Mouse (Mus musculus): ENCODE data around the gene Klhl8. TPM values are rescaled to one million over a fixed set of nuclear protein-coding genes. Genes with fewer than 3 reads are reported as not detected.

The Klhl8 gene
- polyA plus RNA-seq, 1 experiment = 4.9 TPM

DNA sequence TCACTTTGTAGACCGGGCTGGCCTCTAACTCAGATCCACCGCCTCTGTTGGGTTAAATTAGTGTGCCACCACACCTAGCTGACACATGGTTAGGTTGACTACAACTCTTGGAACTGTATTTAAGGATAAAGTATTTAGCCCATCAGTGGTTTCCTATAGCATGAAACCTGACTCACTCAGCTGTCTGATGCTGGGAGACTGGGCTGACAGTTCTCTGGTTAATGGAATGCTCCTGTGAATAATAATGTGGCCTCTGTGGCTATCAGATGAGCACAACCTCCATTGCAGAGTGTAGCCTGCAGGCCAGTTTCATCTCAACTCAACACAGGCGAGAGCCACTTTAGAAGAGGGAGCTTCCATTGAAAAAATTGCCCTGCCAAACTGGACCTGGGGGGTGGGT is 94.3 kb downstream of the Klhl8 start:
- TF ChIP-seq POLR2A (IDR thresholded peaks at IDR 0.05; ENCODE audit: low read depth, low read length) (no peak), CTCF (IDR thresholded peaks at IDR 0.05; ENCODE audit: borderline replicate concordance, insufficient read depth, low read length) (no peak)
- no peak overlapping the region for H3K4me3 ChIP-seq (ENCODE audit: insufficient read depth, low read length)
- peaks cover 4% of the 10 kb centered on the region; the same call in 1 of the 2 replicates for H3K4me1 ChIP-seq (ENCODE audit: control insufficient read depth, insufficient read depth, low read length)
- H3K27ac ChIP-seq (ENCODE audit: insufficient read depth, low read length) = no peak overlapping the region

- Histone ChIP-seq H3K27ac (ENCODE audit: insufficient read depth, low read length) (no peak overlapping the region), H3K4me3 (ENCODE audit: insufficient read depth, low read length) (no peak overlapping the region), H3K4me1 (ENCODE audit: control insufficient read depth, insufficient read depth, low read length) (no peaks in the 10 kb centered on the region)
- TF ChIP-seq CTCF (IDR thresholded peaks at IDR 0.05; ENCODE audit: borderline replicate concordance, insufficient read depth, low read length) = no peak
- TF ChIP-seq POLR2A (IDR thresholded peaks at IDR 0.05; ENCODE audit: low read depth, low read length) = no peak
Observed at GRCm38 (mm10) chr5:103815249-103815617, 95.8 kb downstream of the Klhl8 start.

- H3K4me1 ChIP-seq (ENCODE audit: control insufficient read depth, insufficient read depth, low read length) = no peaks in the 10 kb centered on the region
- no peak overlapping the region for H3K4me3 ChIP-seq (ENCODE audit: insufficient read depth, low read length)
- no peak for TF ChIP-seq POLR2A (IDR thresholded peaks at IDR 0.05; ENCODE audit: low read depth, low read length)
- no peak for TF ChIP-seq CTCF (IDR thresholded peaks at IDR 0.05; ENCODE audit: borderline replicate concordance, insufficient read depth, low read length)
- H3K27ac ChIP-seq (ENCODE audit: insufficient read depth, low read length) = no peak overlapping the region
Observed at GRCm38 (mm10) chr5:103814551-103815248, 96.4 kb downstream of the Klhl8 start.

DNA sequence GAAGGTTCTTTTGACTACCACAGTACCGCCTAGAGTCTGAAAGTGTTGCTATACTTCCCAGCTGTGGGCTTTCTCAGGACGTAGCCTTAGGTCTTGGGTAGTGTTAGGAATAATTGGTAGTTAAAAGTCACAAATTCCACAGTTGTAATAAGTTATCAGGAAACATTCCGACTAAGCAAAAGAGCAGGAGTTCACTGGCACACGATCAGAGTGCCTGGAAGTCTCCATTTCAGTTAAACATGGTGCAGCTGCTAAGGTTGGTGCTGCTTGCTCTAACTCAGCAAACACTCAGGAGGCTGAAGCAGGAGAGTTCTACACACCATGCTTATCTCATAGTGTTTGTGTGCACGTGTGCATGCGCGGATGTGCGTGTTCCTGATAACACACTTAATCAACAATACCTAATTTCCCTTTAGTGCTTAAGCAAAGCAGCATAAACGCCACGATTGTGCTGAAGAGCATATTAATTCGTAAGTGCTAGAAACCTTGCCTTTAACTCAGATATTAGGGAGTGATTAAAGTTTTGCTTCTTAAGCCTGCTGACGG is 97.0 kb downstream of the Klhl8 start:
- Histone ChIP-seq H3K4me3 (ENCODE audit: insufficient read depth, low read length) (no peak overlapping the region), H3K4me1 (ENCODE audit: control insufficient read depth, insufficient read depth, low read length) (no peaks in the 10 kb centered on the region), H3K27ac (ENCODE audit: insufficient read depth, low read length) (no peak overlapping the region)
- no peak for TF ChIP-seq CTCF (IDR thresholded peaks at IDR 0.05; ENCODE audit: borderline replicate concordance, insufficient read depth, low read length)

GRCm38 (mm10) chr5:103813291-103813690 is 97.8 kb downstream of the Klhl8 start:
- no peaks in the 10 kb centered on the region for H3K4me1 ChIP-seq (ENCODE audit: control insufficient read depth, insufficient read depth, low read length)
- no peak overlapping the region for H3K4me3 ChIP-seq (ENCODE audit: insufficient read depth, low read length)
- H3K27ac ChIP-seq (ENCODE audit: insufficient read depth, low read length) = no peak overlapping the region
- no peak for TF ChIP-seq CTCF (IDR thresholded peaks at IDR 0.05; ENCODE audit: borderline replicate concordance, insufficient read depth, low read length)
- no peak for TF ChIP-seq POLR2A (IDR thresholded peaks at IDR 0.05; ENCODE audit: low read depth, low read length)

Other genes with a start within 250 kb of the Klhl8 start
- gene Aff1, start 218.9 kb downstream of the Klhl8 start, polyA plus RNA-seq (2011; ENCODE audit: insufficient read length, low read depth, missing spikeins) = 50.1 and 56.7 TPM in 2 replicates
- gene Hsd17b13, start 66.2 kb upstream of the Klhl8 start, polyA plus RNA-seq (2011; ENCODE audit: insufficient read length, low read depth, missing spikeins) = not detected in 2 replicates
- 36.9 and 39.7 TPM in 2 replicates for gene Hsd17b11, start 110.7 kb upstream of the Klhl8 start, polyA plus RNA-seq (2011; ENCODE audit: insufficient read length, low read depth, missing spikeins)
- gene Nudt9, start 135.0 kb upstream of the Klhl8 start, polyA plus RNA-seq (2011; ENCODE audit: insufficient read length, low read depth, missing spikeins) = 32.8 and 35.1 TPM in 2 replicates
- gene Gm17660, start 166.3 kb upstream of the Klhl8 start, polyA plus RNA-seq (2011; ENCODE audit: insufficient read length, low read depth, missing spikeins) = not detected in 2 replicates
- gene Sparcl1, start 202.5 kb upstream of the Klhl8 start, polyA plus RNA-seq (2011; ENCODE audit: insufficient read length, low read depth, missing spikeins) = 1.8 and 4.1 TPM in 2 replicates

Measured in embryonic fibroblast, embryonic 13.5 days (primary cell).